Mouse (Mus musculus) hindbrain, embryonic 10.5 days (tissue): ENCODE measurements around the gene Srsf11. TPM values are rescaled to one million over a fixed set of nuclear protein-coding genes. Genes with fewer than 3 reads are reported as not detected.

Experiments used
- DNase-seq: peaks from one replicate; pipeline ENCODE4 v3.0.0-alpha.2; 2017; ENCODE audit warnings: low spot score
- H3K27ac ChIP-seq: fragments of 300-500 bp; sonication (generic); 2 replicates; pipeline ENCODE4 v1.5.1; 2016; ENCODE audit warnings: mild to moderate bottlenecking, moderate library complexity
- H3K27me3 ChIP-seq: fragments of 300-500 bp; sonication (generic); 2 replicates; pipeline ENCODE4 v1.6.1; 2016; ENCODE audit warnings: mild to moderate bottlenecking; ENCODE audit not compliant: poor library complexity, insufficient read depth, severe bottlenecking
- H3K36me3 ChIP-seq: fragments of 300-500 bp; sonication (generic); 2 replicates; pipeline ENCODE4 v1.6.1; 2016; ENCODE audit warnings: mild to moderate bottlenecking, moderate library complexity
- H3K4me1 ChIP-seq: fragments of 300-500 bp; sonication (generic); replicated peaks from 2 replicates; pipeline ENCODE4 v1.6.1; 2016; ENCODE audit warnings: mild to moderate bottlenecking
- H3K4me3 ChIP-seq: fragments of 300-500 bp; sonication (generic); 2 replicates; pipeline ENCODE4 v1.5.1; 2016; ENCODE audit warnings: mild to moderate bottlenecking, moderate library complexity
- H3K9me3 ChIP-seq: fragments of 300-500 bp; sonication (generic); 2 replicates; pipeline ENCODE4 v1.6.1; 2016; ENCODE audit warnings: mild to moderate bottlenecking, moderate library complexity
- WGBS: fragments of 180-500 bp; shearing (Covaris S2); methylation state at CpG from one replicate; pipeline ENCODE4 v1.1.7; 2016; 5-methylcytosine and 5-hydroxymethylcytosine counted together
- polyA plus RNA-seq: library from polyadenylated mRNA; unstranded; fragments of >200 nt; fragmentation: Nextera tagmentation; extraction: Ambion mirVana; gene quantifications from 2 replicates; pipeline ENCODE4 v1.2.1, GENCODE M21; 2016

Gene Srsf11
- polyA plus RNA-seq: 293 and 326 TPM in 2 replicates

GRCm38 (mm10) chr3:158036329-158036988, at the start of gene Srsf11, which contains the start of gene Lrrc40:
Srsf11 (minus strand) TSS chr3:158036639.
Lrrc40 (plus strand) TSS chr3:158036662.
- Histone ChIP-seq H3K9me3 (no peaks in the 10 kb centered on the region), H3K36me3 (no peaks in the 10 kb centered on the region)
- WGBS: under 1% methylated on average over 55 of the region's 55 CpGs

GRCm38 (mm10) chr3:158077828-158078227, 41.4 kb upstream of the Srsf11 start:
- DNase-seq: no peak
- H3K27me3 ChIP-seq: no peaks in the 10 kb centered on the region
- no peak overlapping the region for H3K4me3 ChIP-seq
- no peaks in the 10 kb centered on the region for H3K4me1 ChIP-seq
- WGBS: 77% methylated on average over 5 of the region's 5 CpGs
- H3K9me3 ChIP-seq: no peaks in the 10 kb centered on the region
- H3K36me3 ChIP-seq: no peaks in the 10 kb centered on the region
- H3K27ac ChIP-seq: no peak overlapping the region

More at GRCm38 (mm10) chr3:158036329-158036988, at the start of gene Srsf11, which contains the start of gene Lrrc40:
- peaks cover 30% of the 10 kb centered on the region for H3K4me1 ChIP-seq
- no peaks in the 10 kb centered on the region for H3K27me3 ChIP-seq
- peak; percentile 95 for DNase-seq
- peak within 1 kb of the TSS; percentile 95 for H3K27ac ChIP-seq
- H3K4me3 ChIP-seq: peak within 1 kb of the TSS; percentile 78

- 52% methylated on average over 1 of the region's 1 CpGs for WGBS
- Histone ChIP-seq H3K36me3 (no peaks in the 10 kb centered on the region), H3K27me3 (no peaks in the 10 kb centered on the region), H3K4me1 (no peaks in the 10 kb centered on the region), H3K27ac (no peak overlapping the region), H3K4me3 (no peak overlapping the region), H3K9me3 (no peaks in the 10 kb centered on the region)
- no peak for DNase-seq
Observed at GRCm38 (mm10) chr3:158077380-158077772, 40.9 kb upstream of the Srsf11 start.

- Histone ChIP-seq H3K36me3 (no peaks in the 10 kb centered on the region), H3K9me3 (no peaks in the 10 kb centered on the region), H3K4me1 (no peaks in the 10 kb centered on the region), H3K4me3 (no peak overlapping the region), H3K27ac (no peak overlapping the region), H3K27me3 (no peaks in the 10 kb centered on the region)
- WGBS: 53% methylated on average over 4 of the region's 4 CpGs
- no peak for DNase-seq
Observed at GRCm38 (mm10) chr3:158076685-158077379, 40.4 kb upstream of the Srsf11 start.

GRCm38 (mm10) chr3:158075004-158075403, 38.6 kb upstream of the Srsf11 start:
- H3K4me1 ChIP-seq: no peaks in the 10 kb centered on the region
- H3K4me3 ChIP-seq: no peak overlapping the region
- H3K36me3 ChIP-seq: no peaks in the 10 kb centered on the region
- DNase-seq: no peak
- WGBS: 84% methylated on average over 2 of the region's 2 CpGs
- no peak overlapping the region for H3K27ac ChIP-seq
- H3K27me3 ChIP-seq: no peaks in the 10 kb centered on the region
- no peaks in the 10 kb centered on the region for H3K9me3 ChIP-seq

- Histone ChIP-seq H3K9me3 (no peaks in the 10 kb centered on the region), H3K36me3 (peaks cover 33% of the 10 kb centered on the region), H3K4me1 (no peaks in the 10 kb centered on the region), H3K27ac (no peak overlapping the region), H3K27me3 (no peaks in the 10 kb centered on the region), H3K4me3 (no peak overlapping the region)
- DNase-seq: peak; percentile 12
- WGBS: 66% methylated on average over 9 of the region's 9 CpGs
Observed at GRCm38 (mm10) chr3:158068613-158069263, 32.3 kb upstream of the Srsf11 start.

GRCm38 (mm10) chr3:158067916-158068315, 31.5 kb upstream of the Srsf11 start:
- no peak for DNase-seq
- no peak overlapping the region for H3K4me3 ChIP-seq
- no peak overlapping the region for H3K27ac ChIP-seq
- H3K27me3 ChIP-seq: no peaks in the 10 kb centered on the region
- no peaks in the 10 kb centered on the region for H3K4me1 ChIP-seq
- no peaks in the 10 kb centered on the region for H3K9me3 ChIP-seq
- peaks cover 40% of the 10 kb centered on the region for H3K36me3 ChIP-seq
- WGBS: 87% methylated on average over 7 of the region's 7 CpGs

- Histone ChIP-seq H3K4me1 (no peaks in the 10 kb centered on the region), H3K9me3 (no peaks in the 10 kb centered on the region), H3K36me3 (peaks cover 55% of the 10 kb centered on the region), H3K27ac (no peak overlapping the region), H3K4me3 (no peak overlapping the region), H3K27me3 (no peaks in the 10 kb centered on the region)
- no peak for DNase-seq
- WGBS: 92% methylated on average over 2 of the region's 2 CpGs
Observed at GRCm38 (mm10) chr3:158065256-158065655, 28.8 kb upstream of the Srsf11 start.

- no peaks in the 10 kb centered on the region for H3K27me3 ChIP-seq
- H3K9me3 ChIP-seq: no peaks in the 10 kb centered on the region
- 95% methylated on average over 5 of the region's 5 CpGs for WGBS
- no peaks in the 10 kb centered on the region for H3K4me1 ChIP-seq
- DNase-seq: no peak
- H3K36me3 ChIP-seq: peaks cover 78% of the 10 kb centered on the region
- H3K4me3 ChIP-seq: no peak overlapping the region
- H3K27ac ChIP-seq: no peak overlapping the region
Observed at GRCm38 (mm10) chr3:158061811-158062523, 25.5 kb upstream of the Srsf11 start.

- H3K27ac ChIP-seq: no peak overlapping the region
- DNase-seq: no peak
- H3K9me3 ChIP-seq: no peaks in the 10 kb centered on the region
- H3K36me3 ChIP-seq: peaks cover 81% of the 10 kb centered on the region
- H3K4me3 ChIP-seq: no peak overlapping the region
- H3K27me3 ChIP-seq: no peaks in the 10 kb centered on the region
- no peaks in the 10 kb centered on the region for H3K4me1 ChIP-seq
- 89% methylated on average over 2 of the region's 2 CpGs for WGBS
Observed at GRCm38 (mm10) chr3:158060621-158061291, 24.3 kb upstream of the Srsf11 start.

- Histone ChIP-seq H3K4me1 (no peaks in the 10 kb centered on the region), H3K9me3 (no peaks in the 10 kb centered on the region), H3K27me3 (no peaks in the 10 kb centered on the region), H3K36me3 (peaks cover 65% of the 10 kb centered on the region), H3K27ac (no peak overlapping the region), H3K4me3 (no peak overlapping the region)
- DNase-seq: no peak
- 88% methylated on average over 2 of the region's 2 CpGs for WGBS
Observed at GRCm38 (mm10) chr3:158049508-158049907, 13.1 kb upstream of the Srsf11 start.

- Histone ChIP-seq H3K36me3 (peaks cover 4% of the 10 kb centered on the region), H3K4me3 (no peak overlapping the region), H3K27me3 (no peaks in the 10 kb centered on the region), H3K4me1 (peaks cover 10% of the 10 kb centered on the region), H3K9me3 (no peaks in the 10 kb centered on the region), H3K27ac (no peak overlapping the region)
- no peak for DNase-seq
- WGBS: 90% methylated on average over 2 of the region's 2 CpGs
Observed at GRCm38 (mm10) chr3:158040755-158041154, 4.3 kb upstream of the Srsf11 start.
